Mouse (Mus musculus): ENCODE measurements around the gene Nemp1. TPM values are rescaled to one million over a fixed set of nuclear protein-coding genes. Genes with fewer than 3 reads are reported as not detected.

Nemp1 gene
- polyA plus RNA-seq, 1 experiment from 2014 or later = 12.5 TPM

GRCm38 (mm10) chr10:127674794-127675522 lies 8.3 kb downstream of the Nemp1 start:
- H3K4me3 ChIP-seq (ENCODE audit: low read depth, low read length) = no peak overlapping the region
- H3K9me3 ChIP-seq (ENCODE audit: control insufficient read depth, low read length) = no peaks in the 10 kb centered on the region
- no peak overlapping the region for H3K4me2 ChIP-seq (ENCODE audit: low read depth, severe bottlenecking)
- H3K36me3 ChIP-seq (ENCODE audit: control insufficient read depth, insufficient read depth, low read length) = no peaks in the 10 kb centered on the region
- WGBS = 92% methylated on average over 8 of the region's 8 CpGs
- H3K9ac ChIP-seq (ENCODE audit: low read length) = no peak overlapping the region
- H3K27me3 ChIP-seq (ENCODE audit: control insufficient read depth, insufficient read depth, low read length) = no peaks in the 10 kb centered on the region
- DNase-seq (ENCODE audit: low spot score) (peak; percentile 77), ATAC-seq (ENCODE audit: insufficient number of reproducible peaks, low FRiP score, low TSS enrichment, low read depth) (no peak)
- 0 out of 2 replicates have a peak, but pooled peaks cover 3% of the 10 kb centered on the region for H3K4me1 ChIP-seq (ENCODE audit: control insufficient read depth, insufficient read depth, low read length)
- no peak overlapping the region for H3K27ac ChIP-seq (replicated peaks; ENCODE audit: low read depth, low read length)

GRCm38 (mm10) chr10:127675859-127676398 lies 9.2 kb downstream of the Nemp1 start:
- no peak for DNase-seq (ENCODE audit: low spot score)
- Histone ChIP-seq H3K9me3 (ENCODE audit: control insufficient read depth, low read length) (no peaks in the 10 kb centered on the region), H3K27me3 (ENCODE audit: control insufficient read depth, insufficient read depth, low read length) (no peaks in the 10 kb centered on the region), H3K4me2 (ENCODE audit: low read depth, severe bottlenecking) (peak overlapping the region; percentile 51), H3K9ac (ENCODE audit: low read length) (peak overlapping the region; percentile 41; the same call in 1 of the 2 replicates), H3K36me3 (ENCODE audit: control insufficient read depth, insufficient read depth, low read length) (no peaks in the 10 kb centered on the region), H3K4me3 (ENCODE audit: low read depth, low read length) (peak overlapping the region; percentile 85), H3K4me1 (ENCODE audit: control insufficient read depth, insufficient read depth, low read length) (0 out of 2 replicates have a peak, but pooled peaks cover 3% of the 10 kb centered on the region), H3K27ac (replicated peaks; ENCODE audit: low read depth, low read length) (0 out of 2 replicates have a peak overlapping the region, but pooled peaks have one; percentile 22)
- ATAC-seq (ENCODE audit: insufficient number of reproducible peaks, low FRiP score, low TSS enrichment, low read depth) = no peak
- WGBS = 53% methylated on average over 5 of the region's 5 CpGs

- H3K27ac ChIP-seq (replicated peaks; ENCODE audit: low read depth, low read length) = no peak overlapping the region
Measured at GRCm38 (mm10) chr10:127676691-127677548, 10.2 kb downstream of the Nemp1 start.

GRCm38 (mm10) chr10:127677591-127678336 lies 11.1 kb downstream of the Nemp1 start:
- Histone ChIP-seq H3K4me2 (ENCODE audit: low read depth, severe bottlenecking) (peak overlapping the region; percentile 80), H3K36me3 (ENCODE audit: control insufficient read depth, insufficient read depth, low read length) (no peaks in the 10 kb centered on the region), H3K27me3 (ENCODE audit: control insufficient read depth, insufficient read depth, low read length) (no peaks in the 10 kb centered on the region), H3K9ac (ENCODE audit: low read length) (peak overlapping the region; percentile 71), H3K9me3 (ENCODE audit: control insufficient read depth, low read length) (no peaks in the 10 kb centered on the region), H3K27ac (replicated peaks; ENCODE audit: low read depth, low read length) (no peak overlapping the region), H3K4me1 (ENCODE audit: control insufficient read depth, insufficient read depth, low read length) (0 out of 2 replicates have a peak, but pooled peaks cover 3% of the 10 kb centered on the region), H3K4me3 (ENCODE audit: low read depth, low read length) (peak overlapping the region; percentile 85)
- peak; percentile 75 for DNase-seq (ENCODE audit: low spot score)
- 14% methylated on average over 14 of the region's 14 CpGs for WGBS
- ATAC-seq (ENCODE audit: insufficient number of reproducible peaks, low FRiP score, low TSS enrichment, low read depth) = 0 out of 2 replicates have a peak, but pooled peaks have one; percentile 19

More at GRCm38 (mm10) chr10:127676691-127677548, 10.2 kb downstream of the Nemp1 start:
- DNase-seq (ENCODE audit: low spot score) (peak; percentile 94), ATAC-seq (ENCODE audit: insufficient number of reproducible peaks, low FRiP score, low TSS enrichment, low read depth) (peak; percentile 94)
- Histone ChIP-seq H3K4me1 (ENCODE audit: control insufficient read depth, insufficient read depth, low read length) (0 out of 2 replicates have a peak, but pooled peaks cover 3% of the 10 kb centered on the region), H3K27me3 (ENCODE audit: control insufficient read depth, insufficient read depth, low read length) (no peaks in the 10 kb centered on the region), H3K4me3 (ENCODE audit: low read depth, low read length) (peak overlapping the region; percentile 85), H3K9me3 (ENCODE audit: control insufficient read depth, low read length) (no peaks in the 10 kb centered on the region), H3K4me2 (ENCODE audit: low read depth, severe bottlenecking) (peak overlapping the region; percentile 80), H3K9ac (ENCODE audit: low read length) (peak overlapping the region; percentile 71), H3K36me3 (ENCODE audit: control insufficient read depth, insufficient read depth, low read length) (no peaks in the 10 kb centered on the region)
- under 1% methylated on average over 69 of the region's 71 CpGs for WGBS

GRCm38 (mm10) chr10:127679208-127679607 lies 12.5 kb downstream of the Nemp1 start:
- Histone ChIP-seq H3K4me2 (ENCODE audit: low read depth, severe bottlenecking) (no peak overlapping the region), H3K9me3 (ENCODE audit: control insufficient read depth, low read length) (no peaks in the 10 kb centered on the region), H3K27me3 (ENCODE audit: control insufficient read depth, insufficient read depth, low read length) (no peaks in the 10 kb centered on the region), H3K27ac (replicated peaks; ENCODE audit: low read depth, low read length) (no peak overlapping the region), H3K4me1 (ENCODE audit: control insufficient read depth, insufficient read depth, low read length) (0 out of 2 replicates have a peak, but pooled peaks cover 3% of the 10 kb centered on the region), H3K9ac (ENCODE audit: low read length) (no peak overlapping the region), H3K36me3 (ENCODE audit: control insufficient read depth, insufficient read depth, low read length) (no peaks in the 10 kb centered on the region), H3K4me3 (ENCODE audit: low read depth, low read length) (no peak overlapping the region)
- 94% methylated on average over 1 of the region's 1 CpGs for WGBS
- ATAC-seq (ENCODE audit: insufficient number of reproducible peaks, low FRiP score, low TSS enrichment, low read depth) (no peak), DNase-seq (ENCODE audit: low spot score) (no peak)

GRCm38 (mm10) chr10:127679881-127680280 lies 13.2 kb downstream of the Nemp1 start:
- Histone ChIP-seq H3K27me3 (ENCODE audit: control insufficient read depth, insufficient read depth, low read length) (no peaks in the 10 kb centered on the region), H3K36me3 (ENCODE audit: control insufficient read depth, insufficient read depth, low read length) (no peaks in the 10 kb centered on the region), H3K27ac (replicated peaks; ENCODE audit: low read depth, low read length) (no peak overlapping the region), H3K4me2 (ENCODE audit: low read depth, severe bottlenecking) (no peak overlapping the region), H3K9me3 (ENCODE audit: control insufficient read depth, low read length) (no peaks in the 10 kb centered on the region), H3K4me3 (ENCODE audit: low read depth, low read length) (no peak overlapping the region), H3K4me1 (ENCODE audit: control insufficient read depth, insufficient read depth, low read length) (0 out of 2 replicates have a peak, but pooled peaks cover 3% of the 10 kb centered on the region), H3K9ac (ENCODE audit: low read length) (no peak overlapping the region)
- 90% methylated on average over 3 of the region's 3 CpGs for whole genome bisulfite sequencing
- ATAC-seq (ENCODE audit: insufficient number of reproducible peaks, low FRiP score, low TSS enrichment, low read depth) = no peak
- DNase-seq (ENCODE audit: low spot score) = no peak

- Histone ChIP-seq H3K9ac (ENCODE audit: low read length) (no peak overlapping the region), H3K9me3 (ENCODE audit: control insufficient read depth, low read length) (no peaks in the 10 kb centered on the region), H3K36me3 (ENCODE audit: control insufficient read depth, insufficient read depth, low read length) (no peaks in the 10 kb centered on the region), H3K27me3 (ENCODE audit: control insufficient read depth, insufficient read depth, low read length) (no peaks in the 10 kb centered on the region), H3K4me2 (ENCODE audit: low read depth, severe bottlenecking) (no peak overlapping the region), H3K4me1 (ENCODE audit: control insufficient read depth, insufficient read depth, low read length) (no peaks in the 10 kb centered on the region), H3K4me3 (ENCODE audit: low read depth, low read length) (no peak overlapping the region), H3K27ac (replicated peaks; ENCODE audit: low read depth, low read length) (no peak overlapping the region)
- ATAC-seq (ENCODE audit: insufficient number of reproducible peaks, low FRiP score, low TSS enrichment, low read depth) (no peak), DNase-seq (ENCODE audit: low spot score) (no peak)
- 84% methylated on average over 6 of the region's 6 CpGs for whole genome bisulfite sequencing
Measured at GRCm38 (mm10) chr10:127682886-127683285, 16.2 kb downstream of the Nemp1 start.

Measured in limb, embryonic 11.5 days (tissue).